Mouse (Mus musculus) olfactory bulb, adult 2 months (tissue): Measurements from ENCODE around the gene Ankrd50.
A peak's percentile ranks its signal among the peaks of the same experiment; 100 is the strongest.

ENCODE experiments used
- CTCF ChIP-seq: fragments of 200-500 bp; IDR thresholded peaks from 2 replicates; pipeline ENCODE4 v1.5.1; 2012; ENCODE audit warnings: low read depth, mild to moderate bottlenecking, low read length, moderate library complexity; ENCODE audit not compliant: insufficient read depth
- POLR2A ChIP-seq: fragments of 200-500 bp; IDR thresholded peaks from 2 replicates; pipeline ENCODE4 v1.6.1; 2012; ENCODE audit warnings: mild to moderate bottlenecking, low read depth, low read length, moderate library complexity; ENCODE audit not compliant: insufficient read depth

GRCm38 (mm10) chr3:38485107-38485545, 482 bp upstream of the Ankrd50 start:
- TF ChIP-seq CTCF (no peak), POLR2A (peak; percentile 70)
